Mouse (Mus musculus): Measurements from ENCODE around the gene Lingo3. TPM values are rescaled to one million over a fixed set of nuclear protein-coding genes. Genes with fewer than 3 reads are reported as not detected.
"Not testable (repeated sequence)": the region's sequence is repeated elsewhere in the genome, so short reads cannot be mapped to it uniquely, and the experiment has no call there.

Lingo3 gene
- polyA plus RNA-seq, 1 experiment from 2014 or later: 0.12 TPM

GRCm38 (mm10) chr10:80822528-80822927 is 21.3 kb downstream of the Lingo3 start:
- Histone ChIP-seq H3K4me3 (ENCODE audit: low read depth, low read length) (no peak overlapping the region), H3K9me3 (ENCODE audit: control insufficient read depth, low read length) (no peaks in the 10 kb centered on the region), H3K36me3 (ENCODE audit: control insufficient read depth, insufficient read depth, low read length) (no peaks in the 10 kb centered on the region), H3K27ac (replicated peaks) (no peak overlapping the region), H3K27me3 (ENCODE audit: control insufficient read depth, insufficient read depth, low read length) (no peaks in the 10 kb centered on the region), H3K4me1 (replicated peaks; ENCODE audit: control insufficient read depth, insufficient read depth) (no peaks in the 10 kb centered on the region), H3K9ac (ENCODE audit: low read length) (no peak overlapping the region), H3K4me2 (replicated peaks; ENCODE audit: low read depth) (no peak overlapping the region)
- TF ChIP-seq EP300 (optimal IDR thresholded peaks at IDR 0.05) (no peak), CTCF (IDR thresholded peaks at IDR 0.05; ENCODE audit: low read depth) (no peak)
- DNase-seq (ENCODE audit: low spot score) (no peak), ATAC-seq (ENCODE audit: low FRiP score, low TSS enrichment) (no peak)
- 82% methylated on average over 5 of the region's 5 CpGs for WGBS

- TF ChIP-seq EP300 (optimal IDR thresholded peaks at IDR 0.05) (no peak), CTCF (IDR thresholded peaks at IDR 0.05; ENCODE audit: low read depth) (peak; percentile 71)
- DNase-seq (ENCODE audit: low spot score) (no peak), ATAC-seq (ENCODE audit: low FRiP score, low TSS enrichment) (no peak)
- H3K4me2 ChIP-seq (replicated peaks; ENCODE audit: low read depth): no peak overlapping the region
- WGBS: 39% methylated on average over 2 of the region's 2 CpGs
- H3K36me3 ChIP-seq (ENCODE audit: control insufficient read depth, insufficient read depth, low read length): no peaks in the 10 kb centered on the region
- no peaks in the 10 kb centered on the region for H3K9me3 ChIP-seq (ENCODE audit: control insufficient read depth, low read length)
- H3K9ac ChIP-seq (ENCODE audit: low read length): no peak overlapping the region
- no peak overlapping the region for H3K27ac ChIP-seq (replicated peaks)
- no peaks in the 10 kb centered on the region for H3K4me1 ChIP-seq (replicated peaks; ENCODE audit: control insufficient read depth, insufficient read depth)
- no peak overlapping the region for H3K4me3 ChIP-seq (ENCODE audit: low read depth, low read length)
- H3K27me3 ChIP-seq (ENCODE audit: control insufficient read depth, insufficient read depth, low read length): no peaks in the 10 kb centered on the region
Measured at GRCm38 (mm10) chr10:80821991-80822390, 21.8 kb downstream of the Lingo3 start.

- no peak overlapping the region for H3K4me2 ChIP-seq (replicated peaks; ENCODE audit: low read depth)
- ATAC-seq (ENCODE audit: low FRiP score, low TSS enrichment) (no peak), DNase-seq (ENCODE audit: low spot score) (no peak)
- 33% methylated on average over 3 of the region's 3 CpGs for WGBS
- no peak overlapping the region for H3K4me3 ChIP-seq (ENCODE audit: low read depth, low read length)
- H3K9ac ChIP-seq (ENCODE audit: low read length): no peak overlapping the region
- H3K4me1 ChIP-seq (replicated peaks; ENCODE audit: control insufficient read depth, insufficient read depth): no peaks in the 10 kb centered on the region
- no peaks in the 10 kb centered on the region for H3K9me3 ChIP-seq (ENCODE audit: control insufficient read depth, low read length)
- no peaks in the 10 kb centered on the region for H3K27me3 ChIP-seq (ENCODE audit: control insufficient read depth, insufficient read depth, low read length)
- H3K36me3 ChIP-seq (ENCODE audit: control insufficient read depth, insufficient read depth, low read length): no peaks in the 10 kb centered on the region
- no peak for TF ChIP-seq CTCF (IDR thresholded peaks at IDR 0.05; ENCODE audit: low read depth)
- TF ChIP-seq EP300 (optimal IDR thresholded peaks at IDR 0.05): no peak
- no peak overlapping the region for H3K27ac ChIP-seq (replicated peaks)
Measured at GRCm38 (mm10) chr10:80819406-80819805, 24.4 kb downstream of the Lingo3 start.

GRCm38 (mm10) chr10:80818599-80819281 is 25.1 kb downstream of the Lingo3 start:
- DNase-seq (ENCODE audit: low spot score) (no peak), ATAC-seq (ENCODE audit: low FRiP score, low TSS enrichment) (no peak)
- Histone ChIP-seq H3K4me3 (ENCODE audit: low read depth, low read length) (no peak overlapping the region), H3K4me1 (replicated peaks; ENCODE audit: control insufficient read depth, insufficient read depth) (no peaks in the 10 kb centered on the region), H3K27me3 (ENCODE audit: control insufficient read depth, insufficient read depth, low read length) (no peaks in the 10 kb centered on the region), H3K9me3 (ENCODE audit: control insufficient read depth, low read length) (no peaks in the 10 kb centered on the region), H3K27ac (replicated peaks) (no peak overlapping the region), H3K9ac (ENCODE audit: low read length) (no peak overlapping the region), H3K36me3 (ENCODE audit: control insufficient read depth, insufficient read depth, low read length) (no peaks in the 10 kb centered on the region), H3K4me2 (replicated peaks; ENCODE audit: low read depth) (no peak overlapping the region)
- no peak for TF ChIP-seq CTCF (IDR thresholded peaks at IDR 0.05; ENCODE audit: low read depth)
- 45% methylated on average over 6 of the region's 6 CpGs for WGBS

- TF ChIP-seq CTCF (IDR thresholded peaks at IDR 0.05; ENCODE audit: low read depth): peak; percentile 60
- H3K36me3 ChIP-seq (ENCODE audit: control insufficient read depth, insufficient read depth, low read length); H3K9me3 ChIP-seq (ENCODE audit: control insufficient read depth, low read length); ATAC-seq (ENCODE audit: low FRiP score, low TSS enrichment); H3K27me3 ChIP-seq (ENCODE audit: control insufficient read depth, insufficient read depth, low read length); H3K4me3 ChIP-seq (ENCODE audit: low read depth, low read length); H3K4me1 ChIP-seq (replicated peaks; ENCODE audit: control insufficient read depth, insufficient read depth); H3K4me2 ChIP-seq (replicated peaks; ENCODE audit: low read depth); H3K9ac ChIP-seq (ENCODE audit: low read length); H3K27ac ChIP-seq (replicated peaks); DNase-seq (ENCODE audit: low spot score): not testable (repeated sequence)
- WGBS: 80% methylated on average over 7 of the region's 7 CpGs
Measured at GRCm38 (mm10) chr10:80817955-80818354, 25.9 kb downstream of the Lingo3 start.

- Histone ChIP-seq H3K4me3 (ENCODE audit: low read depth, low read length) (no peak overlapping the region), H3K27ac (replicated peaks) (no peak overlapping the region), H3K9ac (ENCODE audit: low read length) (no peak overlapping the region), H3K4me1 (replicated peaks; ENCODE audit: control insufficient read depth, insufficient read depth) (no peaks in the 10 kb centered on the region), H3K27me3 (ENCODE audit: control insufficient read depth, insufficient read depth, low read length) (no peaks in the 10 kb centered on the region), H3K36me3 (ENCODE audit: control insufficient read depth, insufficient read depth, low read length) (no peaks in the 10 kb centered on the region), H3K4me2 (replicated peaks; ENCODE audit: low read depth) (no peak overlapping the region), H3K9me3 (ENCODE audit: control insufficient read depth, low read length) (no peaks in the 10 kb centered on the region)
- 51% methylated on average over 2 of the region's 2 CpGs for WGBS
- DNase-seq (ENCODE audit: low spot score) (peak; percentile 18), ATAC-seq (ENCODE audit: low FRiP score, low TSS enrichment) (no peak)
- no peak for TF ChIP-seq CTCF (IDR thresholded peaks at IDR 0.05; ENCODE audit: low read depth)
- TF ChIP-seq EP300 (optimal IDR thresholded peaks at IDR 0.05): no peak
Measured at GRCm38 (mm10) chr10:80817164-80817563, 26.7 kb downstream of the Lingo3 start.

- H3K36me3 ChIP-seq (ENCODE audit: control insufficient read depth, insufficient read depth, low read length); H3K9me3 ChIP-seq (ENCODE audit: control insufficient read depth, low read length); H3K27ac ChIP-seq (replicated peaks); H3K4me1 ChIP-seq (replicated peaks; ENCODE audit: control insufficient read depth, insufficient read depth); H3K4me3 ChIP-seq (ENCODE audit: low read depth, low read length); DNase-seq (ENCODE audit: low spot score); H3K4me2 ChIP-seq (replicated peaks; ENCODE audit: low read depth); H3K27me3 ChIP-seq (ENCODE audit: control insufficient read depth, insufficient read depth, low read length); H3K9ac ChIP-seq (ENCODE audit: low read length); ATAC-seq (ENCODE audit: low FRiP score, low TSS enrichment): not testable (repeated sequence)
- WGBS: 71% methylated on average over 3 of the region's 3 CpGs
Measured at GRCm38 (mm10) chr10:80816303-80816702, 27.5 kb downstream of the Lingo3 start.

Data from stomach, postnatal 0 days (tissue).